Mouse (Mus musculus) left cerebral cortex, postnatal 4 days (tissue): ENCODE measurements around the gene Gm7145. TPM values are rescaled to one million over a fixed set of nuclear protein-coding genes. Genes with fewer than 3 reads are reported as not detected.
"Not testable (repeated sequence)": the region's sequence is repeated elsewhere in the genome, so short reads cannot be mapped to it uniquely, and the experiment has no call there.

Experiments used
- DNase-seq: peaks from one replicate; pipeline ENCODE4 v3.0.0-alpha.2; 2022
- intact Hi-C: fragments of 180-260 bp; cut with DNase I; formaldehyde crosslinking; loops from one replicate; pipeline ENCODE4 v1.15.1; 2025
- total RNA-seq, 2 experiments: library from RNA; stranded (reverse); gene quantifications; 2 replicates each; pipeline ENCODE4 v1.2.3; 2021

Gene Gm7145
- total RNA-seq: not detected

GRCm38 (mm10) chr1:117965639-117966038 lies at the start of gene Gm7145:
Gene Gm7145, plus strand, starts transcription at chr1:117965939.
- DNase-seq: no peak
- intact Hi-C loops: no loop called here

GRCm38 (mm10) chr1:117927715-117928114 lies 38.0 kb upstream of the Gm7145 start, which contains the start of gene Gm28168:
Gene Gm28168, plus strand, starts transcription at chr1:117928015.
- intact Hi-C loops, DNase-seq: not testable (repeated sequence)

- DNase-seq, intact Hi-C loops: not testable (repeated sequence)
Observed at GRCm38 (mm10) chr1:118003876-118004275, 38.1 kb downstream of the Gm7145 start.

GRCm38 (mm10) chr1:118012736-118013135 lies 47.0 kb downstream of the Gm7145 start:
- intact Hi-C loops, DNase-seq: not testable (repeated sequence)

Other genes with a start within 250 kb of the Gm7145 start
- gene B020011L13Rik, start 184.8 kb upstream of the Gm7145 start, total RNA-seq: not detected
- not detected for gene Gm28360, start 135.9 kb upstream of the Gm7145 start, total RNA-seq
- not detected for gene Gm28168, start 37.9 kb upstream of the Gm7145 start, total RNA-seq
- not detected for gene Gm29106, start 210.6 kb downstream of the Gm7145 start, total RNA-seq